Mouse (Mus musculus): ENCODE data around the gene Adh5. TPM values are rescaled to one million over a fixed set of nuclear protein-coding genes. Genes with fewer than 3 reads are reported as not detected.
"Not testable (repeated sequence)": the region's sequence is repeated elsewhere in the genome, so short reads cannot be mapped to it uniquely, and the experiment has no call there.

Adh5 gene
- polyA plus RNA-seq, 1 experiment = 79.7 TPM

- no peaks in the 10 kb centered on the region for H3K79me2 ChIP-seq (ENCODE audit: control insufficient read depth, insufficient read depth)
- TF ChIP-seq MYOG (IDR thresholded peaks at IDR 0.05; ENCODE audit: control insufficient read depth in 1 of 3, insufficient read depth in 1 of 3, insufficient read length in 2 of 3, low read depth in 2 of 3) = no peak
- no peak for TF ChIP-seq POLR2A (IDR thresholded peaks at IDR 0.05; ENCODE audit: insufficient read length, low read depth)
- no peak for TF ChIP-seq E2F4 (IDR thresholded peaks at IDR 0.05; ENCODE audit: insufficient read depth)
- TF ChIP-seq CEBPB (IDR thresholded peaks at IDR 0.05; ENCODE audit: insufficient read depth, poor library complexity, severe bottlenecking) = no peak
- no peak for TF ChIP-seq REST (IDR thresholded peaks at IDR 0.05; ENCODE audit: insufficient read depth, insufficient read length)
- no peak for TF ChIP-seq USF1 (IDR thresholded peaks at IDR 0.05; ENCODE audit: low read depth)
- no peak for TF ChIP-seq TCF12 (IDR thresholded peaks at IDR 0.05; ENCODE audit: insufficient read depth, poor library complexity, severe bottlenecking)
- no peak for TF ChIP-seq TCF3 (IDR thresholded peaks at IDR 0.05; ENCODE audit: insufficient read length, low read depth)
- TF ChIP-seq POLR2AphosphoS2 (IDR thresholded peaks at IDR 0.05; ENCODE audit: insufficient read length, low read depth) = no peak
- no peak for TF ChIP-seq SRF (IDR thresholded peaks at IDR 0.05; ENCODE audit: control insufficient read depth, insufficient read length, low read depth)
- TF ChIP-seq MAX (IDR thresholded peaks at IDR 0.05; ENCODE audit: low read depth) = no peak
- no peak for TF ChIP-seq MYOD1 (IDR thresholded peaks at IDR 0.05; ENCODE audit: control insufficient read depth in 1 of 3, insufficient read length in 2 of 3, low read depth in 2 of 3)
- no peak overlapping the region for H3K4me2 ChIP-seq (ENCODE audit: low read depth)
- no peak overlapping the region for H3ac ChIP-seq (ENCODE audit: control insufficient read depth, insufficient read length)
- no peak overlapping the region for H3K4me3 ChIP-seq
- no peaks in the 10 kb centered on the region for H3K27me3 ChIP-seq (ENCODE audit: control insufficient read depth, insufficient read depth, insufficient read length)
- H3K36me3 ChIP-seq (ENCODE audit: control insufficient read depth, insufficient read depth) = peaks cover 39% of the 10 kb centered on the region
Measured at GRCm38 (mm10) chr3:138461832-138462231, 18.9 kb downstream of the Adh5 start.

- H3K4me2 ChIP-seq (ENCODE audit: low read depth) = no peak overlapping the region
- peaks cover 35% of the 10 kb centered on the region for H3K36me3 ChIP-seq (ENCODE audit: control insufficient read depth, insufficient read depth)
- H3K4me3 ChIP-seq = no peak overlapping the region
- no peaks in the 10 kb centered on the region for H3K79me2 ChIP-seq (ENCODE audit: control insufficient read depth, insufficient read depth)
- no peak for TF ChIP-seq USF1 (IDR thresholded peaks at IDR 0.05; ENCODE audit: low read depth)
- TF ChIP-seq TCF12 (IDR thresholded peaks at IDR 0.05; ENCODE audit: insufficient read depth, poor library complexity, severe bottlenecking) = no peak
- TF ChIP-seq CEBPB (IDR thresholded peaks at IDR 0.05; ENCODE audit: insufficient read depth, poor library complexity, severe bottlenecking) = no peak
- no peak for TF ChIP-seq REST (IDR thresholded peaks at IDR 0.05; ENCODE audit: insufficient read depth, insufficient read length)
- TF ChIP-seq POLR2AphosphoS2 (IDR thresholded peaks at IDR 0.05; ENCODE audit: insufficient read length, low read depth) = no peak
- no peak for TF ChIP-seq MAX (IDR thresholded peaks at IDR 0.05; ENCODE audit: low read depth)
- TF ChIP-seq POLR2A (IDR thresholded peaks at IDR 0.05; ENCODE audit: insufficient read length, low read depth) = no peak
- TF ChIP-seq E2F4 (IDR thresholded peaks at IDR 0.05; ENCODE audit: insufficient read depth) = no peak
- no peak for TF ChIP-seq TCF3 (IDR thresholded peaks at IDR 0.05; ENCODE audit: insufficient read length, low read depth)
- no peak for TF ChIP-seq MYOD1 (IDR thresholded peaks at IDR 0.05; ENCODE audit: control insufficient read depth in 1 of 3, insufficient read length in 2 of 3, low read depth in 2 of 3)
- TF ChIP-seq MYOG (IDR thresholded peaks at IDR 0.05; ENCODE audit: control insufficient read depth in 1 of 3, insufficient read depth in 1 of 3, insufficient read length in 2 of 3, low read depth in 2 of 3) = no peak
- no peak for TF ChIP-seq SRF (IDR thresholded peaks at IDR 0.05; ENCODE audit: control insufficient read depth, insufficient read length, low read depth)
- H3K27me3 ChIP-seq (ENCODE audit: control insufficient read depth, insufficient read depth, insufficient read length) = no peaks in the 10 kb centered on the region
- H3ac ChIP-seq (ENCODE audit: control insufficient read depth, insufficient read length) = no peak overlapping the region
Measured at GRCm38 (mm10) chr3:138463137-138463536, 20.2 kb downstream of the Adh5 start.

GRCm38 (mm10) chr3:138463807-138464206 lies 20.9 kb downstream of the Adh5 start:
- Histone ChIP-seq H3K79me2 (ENCODE audit: control insufficient read depth, insufficient read depth) (no peaks in the 10 kb centered on the region), H3ac (ENCODE audit: control insufficient read depth, insufficient read length) (no peak overlapping the region), H3K36me3 (ENCODE audit: control insufficient read depth, insufficient read depth) (peaks cover 33% of the 10 kb centered on the region), H3K4me3 (no peak overlapping the region), H3K27me3 (ENCODE audit: control insufficient read depth, insufficient read depth, insufficient read length) (no peaks in the 10 kb centered on the region), H3K4me2 (ENCODE audit: low read depth) (no peak overlapping the region)
- TF ChIP-seq TCF12 (IDR thresholded peaks at IDR 0.05; ENCODE audit: insufficient read depth, poor library complexity, severe bottlenecking) = no peak
- TF ChIP-seq POLR2AphosphoS2 (IDR thresholded peaks at IDR 0.05; ENCODE audit: insufficient read length, low read depth) = no peak
- no peak for TF ChIP-seq POLR2A (IDR thresholded peaks at IDR 0.05; ENCODE audit: insufficient read length, low read depth)
- no peak for TF ChIP-seq CEBPB (IDR thresholded peaks at IDR 0.05; ENCODE audit: insufficient read depth, poor library complexity, severe bottlenecking)
- TF ChIP-seq USF1 (IDR thresholded peaks at IDR 0.05; ENCODE audit: low read depth) = no peak
- TF ChIP-seq MYOG (IDR thresholded peaks at IDR 0.05; ENCODE audit: control insufficient read depth in 1 of 3, insufficient read depth in 1 of 3, insufficient read length in 2 of 3, low read depth in 2 of 3) = no peak
- TF ChIP-seq REST (IDR thresholded peaks at IDR 0.05; ENCODE audit: insufficient read depth, insufficient read length) = no peak
- no peak for TF ChIP-seq E2F4 (IDR thresholded peaks at IDR 0.05; ENCODE audit: insufficient read depth)
- TF ChIP-seq TCF3 (IDR thresholded peaks at IDR 0.05; ENCODE audit: insufficient read length, low read depth) = no peak
- TF ChIP-seq MYOD1 (IDR thresholded peaks at IDR 0.05; ENCODE audit: control insufficient read depth in 1 of 3, insufficient read length in 2 of 3, low read depth in 2 of 3) = no peak
- TF ChIP-seq SRF (IDR thresholded peaks at IDR 0.05; ENCODE audit: control insufficient read depth, insufficient read length, low read depth) = no peak
- no peak for TF ChIP-seq MAX (IDR thresholded peaks at IDR 0.05; ENCODE audit: low read depth)

GRCm38 (mm10) chr3:138464573-138465147 lies 21.8 kb downstream of the Adh5 start:
- no peak overlapping the region for H3K4me3 ChIP-seq
- no peaks in the 10 kb centered on the region for H3K27me3 ChIP-seq (ENCODE audit: control insufficient read depth, insufficient read depth, insufficient read length)
- no peak overlapping the region for H3ac ChIP-seq (ENCODE audit: control insufficient read depth, insufficient read length)
- H3K36me3 ChIP-seq (ENCODE audit: control insufficient read depth, insufficient read depth) = peaks cover 30% of the 10 kb centered on the region
- H3K79me2 ChIP-seq (ENCODE audit: control insufficient read depth, insufficient read depth) = no peaks in the 10 kb centered on the region
- no peak overlapping the region for H3K4me2 ChIP-seq (ENCODE audit: low read depth)
- TF ChIP-seq REST (IDR thresholded peaks at IDR 0.05; ENCODE audit: insufficient read depth, insufficient read length) = no peak
- no peak for TF ChIP-seq CEBPB (IDR thresholded peaks at IDR 0.05; ENCODE audit: insufficient read depth, poor library complexity, severe bottlenecking)
- TF ChIP-seq MYOG (IDR thresholded peaks at IDR 0.05; ENCODE audit: control insufficient read depth in 1 of 3, insufficient read depth in 1 of 3, insufficient read length in 2 of 3, low read depth in 2 of 3) = no peak
- TF ChIP-seq E2F4 (IDR thresholded peaks at IDR 0.05; ENCODE audit: insufficient read depth) = no peak
- no peak for TF ChIP-seq SRF (IDR thresholded peaks at IDR 0.05; ENCODE audit: control insufficient read depth, insufficient read length, low read depth)
- TF ChIP-seq TCF3 (IDR thresholded peaks at IDR 0.05; ENCODE audit: insufficient read length, low read depth) = no peak
- TF ChIP-seq TCF12 (IDR thresholded peaks at IDR 0.05; ENCODE audit: insufficient read depth, poor library complexity, severe bottlenecking) = no peak
- TF ChIP-seq POLR2A (IDR thresholded peaks at IDR 0.05; ENCODE audit: insufficient read length, low read depth) = no peak

- H3K4me2 ChIP-seq (ENCODE audit: low read depth); H3K27me3 ChIP-seq (ENCODE audit: control insufficient read depth, insufficient read depth, insufficient read length); H3K4me3 ChIP-seq; H3ac ChIP-seq (ENCODE audit: control insufficient read depth, insufficient read length); H3K79me2 ChIP-seq (ENCODE audit: control insufficient read depth, insufficient read depth): not testable (repeated sequence)
- H3K36me3 ChIP-seq (ENCODE audit: control insufficient read depth, insufficient read depth) = peaks cover 22% of the 10 kb centered on the region
Measured at GRCm38 (mm10) chr3:138466656-138467055, 23.8 kb downstream of the Adh5 start.

Data from myocyte (in vitro differentiated cells).